Mouse (Mus musculus) CD4-positive, CD25-positive, alpha-beta regulatory T cell, adult 2 months (primary cell): Measurements from ENCODE around the gene Fcer1g.

ENCODE experiments used
- DNase-seq: peaks from one replicate; pipeline ENCODE4 v3.0.0-alpha.2; 2012; ENCODE audit warnings: low read depth, low spot score

The Fcer1g gene

DNA sequence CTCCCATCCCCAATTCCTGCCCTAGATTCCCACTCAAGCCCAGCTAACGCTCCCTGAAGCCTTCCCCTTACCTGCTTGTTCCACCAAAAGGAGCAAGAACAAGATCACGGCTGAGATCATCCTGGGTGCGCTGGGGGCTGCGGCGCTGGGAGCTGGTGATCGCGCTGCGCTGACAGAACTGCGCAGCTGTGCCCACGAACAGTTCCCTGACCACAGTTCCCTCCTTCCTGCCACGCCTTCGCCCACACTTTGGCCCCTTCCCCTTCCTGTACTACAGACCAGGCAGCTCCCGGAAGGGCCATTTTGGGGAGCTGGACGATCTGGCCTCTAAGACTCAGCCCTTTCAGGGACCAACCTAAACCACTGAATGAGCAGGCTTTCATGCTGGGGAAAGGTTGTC, at the start of gene Fcer1g:
Fcer1g (minus strand) TSS at position 240 of the 400 bp plus-strand sequence.
- no peak for DNase-seq

DNA sequence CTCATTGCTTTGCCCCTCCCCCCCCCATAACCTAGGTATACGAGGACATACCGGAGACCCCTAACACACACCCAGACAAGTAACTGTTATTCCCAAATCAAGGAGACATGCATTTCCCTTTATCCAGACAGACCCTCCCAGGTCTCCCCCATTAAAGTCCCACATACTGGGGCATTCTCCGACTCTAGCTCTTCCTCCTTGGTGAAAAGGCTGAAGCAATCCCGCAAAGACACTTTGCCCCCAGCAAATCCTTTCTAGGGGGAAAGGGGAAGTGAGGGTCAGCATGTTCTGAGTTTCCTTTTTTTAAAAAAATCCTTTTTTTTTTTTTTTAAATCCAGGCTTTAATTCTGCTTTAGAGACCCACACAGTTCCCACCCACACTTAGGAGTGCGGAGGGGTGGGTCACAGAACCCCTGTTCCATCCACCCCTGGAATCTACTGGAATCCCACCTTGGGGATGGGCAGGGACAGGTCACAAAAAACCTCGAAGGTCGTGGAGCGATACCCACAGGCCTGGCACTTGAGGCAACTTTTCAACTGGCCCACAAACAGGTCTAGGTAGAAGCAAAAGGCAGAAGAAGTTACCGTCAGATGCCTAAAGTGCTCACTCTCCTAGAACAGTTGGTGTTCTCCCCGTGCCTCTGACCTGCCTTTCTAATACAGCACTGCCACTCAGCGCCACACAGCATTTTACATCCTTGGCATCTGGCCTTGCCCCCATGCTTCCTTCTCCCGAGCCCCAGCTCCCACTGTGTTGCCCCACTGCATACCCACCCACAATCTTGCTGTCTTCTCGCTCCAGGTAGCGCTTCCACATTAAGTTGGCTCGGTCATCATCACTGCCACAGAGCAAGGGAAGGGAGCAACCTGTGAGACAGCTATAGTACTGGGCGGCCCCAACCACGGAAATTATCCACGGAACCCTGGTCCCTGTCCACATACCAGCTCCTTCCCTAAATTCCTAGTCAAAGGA, 49.3 kb upstream of the Fcer1g start:
- DNase-seq, result no peak

GRCm38 (mm10) chr1:171282086-171282805, 48.1 kb upstream of the Fcer1g start:
- no peak for DNase-seq

DNA sequence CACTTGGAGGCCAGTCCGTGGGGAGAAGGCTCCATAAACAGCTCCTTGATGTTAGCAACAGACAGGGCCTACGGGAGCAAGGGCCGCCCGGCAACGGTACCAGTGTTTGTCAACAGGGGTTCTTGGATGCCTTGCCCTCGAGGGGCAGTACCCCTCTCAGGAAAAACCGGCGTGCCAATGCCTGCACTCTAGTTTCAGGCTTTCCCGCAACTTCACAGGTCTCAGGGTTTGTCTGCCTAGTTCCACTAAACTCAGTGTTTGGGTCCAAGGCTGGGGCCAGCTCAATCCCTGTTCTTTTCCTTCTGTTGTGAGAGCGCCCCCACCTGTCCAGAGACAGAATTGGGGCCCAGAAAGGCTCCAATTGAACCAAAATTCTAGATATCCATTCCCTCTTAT, 47.4 kb upstream of the Fcer1g start:
- DNase-seq, result peak; percentile 79

DNA sequence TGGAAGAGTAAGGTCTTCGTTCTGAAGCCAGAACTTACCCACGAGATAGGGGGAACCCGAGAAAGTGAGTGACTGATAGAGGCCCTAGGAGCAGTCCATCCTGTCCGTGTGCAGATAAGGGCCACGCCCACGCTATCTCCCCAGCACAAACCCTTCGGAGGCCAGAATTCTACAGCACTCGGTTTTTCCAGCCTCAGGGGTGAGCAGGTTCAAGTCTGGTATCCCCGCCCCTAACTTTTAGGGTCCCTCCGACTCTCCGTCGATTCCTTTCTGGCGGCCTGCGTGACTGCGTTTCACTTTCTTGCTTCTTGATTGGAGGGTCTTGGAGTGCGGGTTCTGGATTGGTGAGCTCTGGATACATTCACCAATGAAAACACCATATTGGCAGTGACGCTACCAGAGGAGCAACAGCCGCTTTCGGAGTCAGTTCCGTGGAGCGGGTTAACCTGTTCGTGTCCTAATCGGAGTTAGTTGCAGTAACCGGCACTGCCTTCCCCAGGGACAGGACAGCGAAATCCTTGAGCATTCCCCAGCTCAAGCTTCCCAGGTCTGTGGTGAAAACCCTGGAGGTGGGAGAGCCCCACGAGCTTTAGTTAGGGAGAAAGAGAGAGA, 46.9 kb upstream of the Fcer1g start, which contains the start of gene Ppox:
Ppox (minus strand) TSS at position 271 of the 612 bp plus-strand sequence.
- DNase-seq, result peak; percentile 95

GRCm38 (mm10) chr1:171280250-171280915, 46.2 kb upstream of the Fcer1g start:
- DNase-seq, result no peak

- no peak for DNase-seq
These were observed 45.6 kb upstream of the Fcer1g start for GRCm38 (mm10) chr1:171279721-171280120.

- DNase-seq, result no peak
These were observed 45.0 kb upstream of the Fcer1g start for GRCm38 (mm10) chr1:171279012-171279705.

- DNase-seq, result no peak
These were observed 44.3 kb upstream of the Fcer1g start for GRCm38 (mm10) chr1:171278436-171278835.

DNA sequence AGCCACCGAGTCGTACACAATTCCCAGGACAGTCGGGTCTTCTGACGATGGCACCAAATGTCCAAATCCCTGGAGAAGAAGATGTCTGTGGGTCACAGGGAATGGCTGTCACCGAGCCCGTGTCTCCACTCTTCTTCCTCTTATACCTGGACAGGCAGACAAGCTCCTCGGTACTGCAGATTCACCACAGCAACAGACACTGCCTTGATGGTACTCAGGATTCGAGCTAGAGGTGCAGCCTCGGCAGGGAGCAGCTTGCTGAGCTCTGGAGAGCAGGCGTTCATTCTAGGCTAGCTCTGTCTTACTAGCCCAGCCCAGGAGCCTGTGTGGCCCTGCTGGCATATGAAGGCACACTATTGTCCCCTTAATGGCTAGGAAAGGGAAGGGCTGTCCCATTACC, 43.6 kb upstream of the Fcer1g start:
- no peak for DNase-seq

DNA sequence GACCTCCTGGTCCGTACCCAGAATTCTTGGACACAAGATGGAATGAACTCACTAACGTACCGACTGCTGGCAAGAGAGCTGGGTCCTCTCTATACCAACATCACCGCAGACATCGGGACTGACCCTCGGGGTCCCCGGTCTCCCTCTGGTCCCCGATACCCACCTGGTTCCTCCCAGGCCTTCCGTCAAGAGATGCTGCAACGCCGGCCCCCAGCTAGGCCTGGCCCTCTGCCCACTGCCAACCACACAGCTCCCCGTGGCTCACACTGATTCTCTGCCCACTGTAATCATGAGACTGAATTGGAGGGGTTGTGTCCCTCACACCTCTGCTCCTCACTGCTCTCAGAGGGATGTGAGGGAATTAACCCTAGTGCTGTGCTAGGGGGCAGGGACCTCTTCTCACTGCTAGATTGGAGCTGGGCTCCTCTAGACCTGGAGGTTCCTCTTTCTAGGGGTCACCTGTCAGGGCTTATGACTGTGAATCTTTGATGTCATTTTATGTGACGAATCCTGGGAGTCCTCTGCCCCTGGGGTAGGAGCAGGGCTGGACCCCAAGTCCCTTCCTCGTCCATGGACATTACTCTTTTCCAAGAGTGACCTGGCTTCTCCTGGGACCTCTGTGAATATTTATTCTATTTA, 42.1 kb upstream of the Fcer1g start:
- no peak for DNase-seq

GRCm38 (mm10) chr1:171275144-171275734, 41.1 kb upstream of the Fcer1g start:
- no peak for DNase-seq

DNA sequence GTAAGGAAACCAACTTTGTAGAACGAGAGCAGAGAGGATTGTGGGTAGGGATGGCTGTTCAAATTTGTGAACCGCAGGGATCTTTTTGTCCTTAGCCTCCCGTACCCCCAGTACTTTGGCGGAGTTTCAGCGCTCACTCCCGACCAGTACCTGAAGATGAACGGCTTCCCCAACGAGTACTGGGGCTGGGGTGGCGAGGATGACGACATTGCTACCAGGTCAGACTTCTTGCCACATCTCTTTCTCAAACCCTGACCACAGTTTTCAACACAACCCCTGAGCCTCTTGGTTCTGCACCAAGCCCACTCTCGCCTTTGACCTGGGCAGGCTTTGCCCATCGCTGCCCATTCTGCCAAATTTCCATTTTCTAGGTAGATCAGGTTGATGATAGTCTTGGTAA, 40.0 kb upstream of the Fcer1g start:
- DNase-seq, result no peak

- no peak for DNase-seq
These were observed 37.9 kb upstream of the Fcer1g start for GRCm38 (mm10) chr1:171272086-171272485.

- DNase-seq, result no peak
These were observed 37.5 kb upstream of the Fcer1g start for GRCm38 (mm10) chr1:171271622-171272021.

DNA sequence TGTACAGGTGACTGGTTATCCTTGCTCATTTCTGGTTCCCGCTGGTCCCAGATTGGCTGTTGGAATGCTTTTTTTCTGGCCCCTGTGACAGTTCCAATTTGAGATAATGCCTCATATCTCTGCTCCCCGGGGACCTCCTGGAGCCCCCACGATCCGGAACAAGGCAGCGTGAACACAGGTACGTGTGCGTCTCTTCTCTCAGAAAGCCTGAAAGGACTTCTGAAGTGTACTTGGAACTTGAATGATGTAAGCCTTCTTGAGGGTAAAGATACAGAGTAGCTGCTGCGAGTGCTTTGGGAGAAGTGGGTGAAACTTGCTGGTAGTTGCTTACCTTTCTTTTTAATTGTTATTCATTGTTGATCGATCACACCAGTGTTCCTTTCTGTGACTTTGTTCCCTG, 37.0 kb upstream of the Fcer1g start:
- no peak for DNase-seq

DNA sequence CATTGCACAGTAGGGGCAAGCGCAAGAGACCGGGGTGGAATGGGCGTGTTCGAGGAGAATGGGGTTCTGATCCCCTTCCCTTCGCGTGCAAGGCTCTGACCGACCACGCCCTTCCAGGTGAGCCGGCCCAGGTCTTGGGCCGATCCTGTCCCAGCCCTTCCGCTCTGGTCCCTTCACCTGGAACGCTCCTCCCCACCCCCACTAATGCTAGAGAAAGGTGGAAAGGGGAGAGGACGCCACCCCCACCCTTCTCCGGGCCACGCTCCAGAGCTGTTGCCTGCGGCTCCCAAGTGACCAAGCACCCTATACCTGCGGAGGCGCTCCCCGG, 36.4 kb upstream of the Fcer1g start:
- DNase-seq, result no peak

GRCm38 (mm10) chr1:171269848-171270572, 35.8 kb upstream of the Fcer1g start, which contains the start of gene B4galt3:
Gene B4galt3 (plus strand): TSS chr1:171270328.
- peak; percentile 96 for DNase-seq

GRCm38 (mm10) chr1:171268341-171268740, 34.2 kb upstream of the Fcer1g start:
- no peak for DNase-seq
